Mouse (Mus musculus): Measurements from ENCODE around the gene Agl. TPM values are rescaled to one million over a fixed set of nuclear protein-coding genes. Genes with fewer than 3 reads are reported as not detected.
A peak's percentile ranks its signal among the peaks of the same experiment; 100 is the strongest.

Agl gene
- 9.6 and 10.7 TPM in 2 replicates for polyA plus RNA-seq (2016; fragmentation: Nextera tagmentation; extraction: Ambion mirVana)

DNA sequence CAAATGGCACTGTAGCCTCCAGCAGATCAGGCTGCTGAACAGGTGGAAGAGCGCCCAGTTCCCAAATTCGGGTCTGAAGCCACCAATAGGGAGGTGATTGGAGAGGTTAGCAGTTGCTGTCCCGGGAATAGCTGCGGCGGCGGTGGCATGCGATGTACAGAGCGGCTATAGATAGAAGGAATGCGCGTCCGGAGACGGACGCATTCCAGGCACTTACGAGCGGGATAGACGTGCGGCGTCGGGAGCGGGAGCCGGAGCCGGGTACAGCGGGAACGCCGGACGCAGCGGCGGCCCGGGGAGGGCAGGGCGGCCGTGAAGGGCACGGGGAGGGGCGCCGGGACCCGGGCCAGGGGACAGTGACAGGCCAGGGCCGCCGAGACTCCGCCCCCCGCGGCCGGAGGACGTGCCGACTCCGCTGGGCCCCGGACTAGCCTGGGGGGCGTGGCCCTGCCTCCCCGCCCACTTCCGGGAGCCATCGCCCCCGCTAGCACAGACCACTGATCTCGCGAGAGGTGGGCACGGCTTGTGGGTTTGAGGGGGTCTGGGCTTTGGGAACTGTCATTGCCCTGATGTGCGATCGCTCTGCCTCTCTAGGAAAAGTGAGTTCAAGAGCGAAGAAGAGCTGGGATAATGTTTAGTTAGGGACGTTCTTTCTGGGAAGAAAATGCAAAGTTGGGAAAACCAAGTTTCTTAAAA is at the start of gene Agl:
Gene Agl, minus strand, starts transcription at position 356 of the 696 bp plus-strand sequence.
- Histone ChIP-seq H3K36me3 (no peaks in the 10 kb centered on the region), H3K27ac (peak within 1 kb of the TSS; percentile 92), H3K9me3 (no peaks in the 10 kb centered on the region), H3K27me3 (ENCODE audit: insufficient read depth, poor library complexity, severe bottlenecking) (no peaks in the 10 kb centered on the region), H3K4me1 (replicated peaks) (peaks cover 7% of the 10 kb centered on the region; the same call in 1 of the 2 replicates), H3K4me3 (peak within 1 kb of the TSS; percentile 64)
- under 1% methylated on average over 56 of the region's 57 CpGs for WGBS
- peak; percentile 97 for DNase-seq (ENCODE audit: low spot score)

DNA sequence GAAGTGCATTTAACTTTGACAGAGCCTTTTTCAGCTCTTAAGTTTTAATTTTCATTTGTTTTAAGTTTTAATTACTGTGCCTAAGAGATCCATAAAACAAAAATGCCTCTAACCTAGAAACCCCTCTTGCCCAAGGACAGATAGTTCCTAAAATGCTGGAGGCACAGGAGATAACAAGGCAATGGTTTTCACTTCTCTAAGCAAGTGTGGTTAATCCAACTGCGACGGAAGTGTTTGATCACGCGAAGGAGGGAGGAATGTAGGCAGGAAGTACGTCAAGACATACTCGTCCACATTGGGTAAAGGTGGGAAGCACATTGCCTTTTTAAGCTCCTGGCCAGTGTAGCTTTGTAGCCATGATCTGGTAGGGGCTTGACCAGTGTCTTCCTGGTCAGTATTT is 49.6 kb upstream of the Agl start:
- H3K9me3 ChIP-seq: no peaks in the 10 kb centered on the region
- no peaks in the 10 kb centered on the region for H3K36me3 ChIP-seq
- H3K27ac ChIP-seq: no peak overlapping the region
- 82% methylated on average over 6 of the region's 6 CpGs for WGBS
- H3K4me1 ChIP-seq (replicated peaks): peaks cover 8% of the 10 kb centered on the region; the same call in 1 of the 2 replicates
- no peak for DNase-seq (ENCODE audit: low spot score)
- no peak overlapping the region for H3K4me3 ChIP-seq
- H3K27me3 ChIP-seq (ENCODE audit: insufficient read depth, poor library complexity, severe bottlenecking): no peaks in the 10 kb centered on the region

DNA sequence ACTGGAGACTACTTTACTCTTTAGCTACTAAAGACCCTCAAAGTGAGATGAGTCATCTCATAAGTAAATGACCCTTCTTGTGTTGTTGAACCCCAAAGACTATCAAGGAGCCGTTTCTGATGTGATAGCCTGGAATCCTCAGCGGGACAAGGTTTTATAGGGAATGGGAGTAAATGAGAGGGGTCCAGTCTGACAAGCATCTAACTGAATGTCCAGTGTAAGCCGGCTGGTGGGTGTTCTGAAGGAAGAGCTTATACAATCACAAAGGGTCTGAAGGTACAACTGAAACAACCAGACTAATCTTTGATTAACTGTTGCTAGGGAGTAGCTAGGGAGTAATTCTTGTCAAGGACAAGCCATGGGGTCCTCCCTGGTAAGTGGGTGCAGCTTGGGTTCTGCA is 44.5 kb upstream of the Agl start:
- Histone ChIP-seq H3K4me3 (no peak overlapping the region), H3K4me1 (replicated peaks) (no peaks in the 10 kb centered on the region), H3K27me3 (ENCODE audit: insufficient read depth, poor library complexity, severe bottlenecking) (no peaks in the 10 kb centered on the region), H3K27ac (no peak overlapping the region), H3K36me3 (no peaks in the 10 kb centered on the region), H3K9me3 (no peaks in the 10 kb centered on the region)
- 91% methylated on average over 3 of the region's 3 CpGs for WGBS
- DNase-seq (ENCODE audit: low spot score): no peak

DNA sequence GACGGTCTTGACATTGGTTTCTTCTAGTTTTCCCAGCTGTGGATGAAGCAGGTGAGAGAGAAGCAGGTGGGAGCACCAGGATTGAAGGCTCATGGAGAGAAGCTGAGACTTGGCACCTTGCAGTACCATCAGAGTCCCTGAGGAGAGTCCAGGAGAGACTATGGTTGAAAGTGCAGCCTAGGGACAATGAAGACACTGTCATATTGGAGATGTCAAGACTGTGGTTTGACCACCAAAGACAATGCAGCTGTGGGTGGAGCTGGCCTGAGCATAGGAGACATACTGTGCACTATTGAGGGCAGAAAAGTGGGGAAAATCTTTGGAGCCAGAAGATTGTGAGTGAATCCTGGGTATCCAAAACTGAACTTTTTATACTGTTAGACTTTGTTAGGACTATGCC is 42.4 kb upstream of the Agl start:
- H3K9me3 ChIP-seq: no peaks in the 10 kb centered on the region
- no peaks in the 10 kb centered on the region for H3K27me3 ChIP-seq (ENCODE audit: insufficient read depth, poor library complexity, severe bottlenecking)
- no peaks in the 10 kb centered on the region for H3K36me3 ChIP-seq
- no peak overlapping the region for H3K4me3 ChIP-seq
- no peak overlapping the region for H3K27ac ChIP-seq
- no peaks in the 10 kb centered on the region for H3K4me1 ChIP-seq (replicated peaks)
- DNase-seq (ENCODE audit: low spot score): no peak
- WGBS: 89% methylated on average over 1 of the region's 1 CpGs

DNA sequence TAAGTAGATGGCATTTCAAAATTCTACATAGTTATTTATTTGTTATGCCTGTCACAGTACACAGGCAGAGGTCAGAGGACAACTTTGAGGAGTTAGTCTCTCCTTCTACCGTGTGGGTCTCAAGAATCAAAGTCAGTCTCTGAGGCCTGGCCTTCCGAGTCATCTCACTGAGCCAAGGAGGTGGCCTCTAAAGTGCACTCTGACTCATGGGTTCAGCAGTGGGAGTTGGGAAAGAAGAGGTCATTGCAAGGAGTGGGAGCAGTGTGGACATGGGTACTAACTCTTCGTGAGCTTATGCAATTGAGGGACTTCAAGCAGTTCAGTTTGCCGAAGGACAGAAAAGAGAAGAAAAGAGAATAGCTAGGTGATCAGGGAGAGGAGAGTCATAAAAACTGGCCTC is 41.0 kb upstream of the Agl start:
- no peak overlapping the region for H3K4me3 ChIP-seq
- WGBS: 83% methylated on average over 4 of the region's 4 CpGs
- no peak for DNase-seq (ENCODE audit: low spot score)
- no peaks in the 10 kb centered on the region for H3K36me3 ChIP-seq
- no peaks in the 10 kb centered on the region for H3K27me3 ChIP-seq (ENCODE audit: insufficient read depth, poor library complexity, severe bottlenecking)
- no peak overlapping the region for H3K27ac ChIP-seq
- H3K9me3 ChIP-seq: no peaks in the 10 kb centered on the region
- H3K4me1 ChIP-seq (replicated peaks): no peaks in the 10 kb centered on the region

DNA sequence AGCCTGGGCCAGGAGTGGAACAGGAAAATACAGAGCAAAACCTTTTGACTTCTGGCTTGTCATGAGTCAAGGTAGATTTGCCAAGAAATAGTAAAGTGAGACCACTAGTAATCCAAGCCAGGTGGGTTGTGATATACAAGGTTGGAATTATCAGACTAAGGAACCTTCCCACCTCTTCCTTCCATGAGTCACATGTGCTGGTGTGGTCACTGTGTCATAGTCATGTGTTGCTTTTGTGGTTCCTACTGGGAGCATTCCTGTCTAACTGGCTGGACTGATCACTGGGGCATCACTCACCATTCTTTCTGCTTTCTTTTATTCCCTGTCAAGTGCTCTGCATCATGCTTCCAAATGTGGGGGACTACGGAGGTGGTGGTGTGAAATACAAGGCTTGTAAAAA is 40.1 kb upstream of the Agl start:
- no peak overlapping the region for H3K27ac ChIP-seq
- no peaks in the 10 kb centered on the region for H3K36me3 ChIP-seq
- no peak for DNase-seq (ENCODE audit: low spot score)
- WGBS: 98% methylated on average over 1 of the region's 1 CpGs
- H3K9me3 ChIP-seq: no peaks in the 10 kb centered on the region
- no peaks in the 10 kb centered on the region for H3K4me1 ChIP-seq (replicated peaks)
- no peaks in the 10 kb centered on the region for H3K27me3 ChIP-seq (ENCODE audit: insufficient read depth, poor library complexity, severe bottlenecking)
- H3K4me3 ChIP-seq: no peak overlapping the region

DNA sequence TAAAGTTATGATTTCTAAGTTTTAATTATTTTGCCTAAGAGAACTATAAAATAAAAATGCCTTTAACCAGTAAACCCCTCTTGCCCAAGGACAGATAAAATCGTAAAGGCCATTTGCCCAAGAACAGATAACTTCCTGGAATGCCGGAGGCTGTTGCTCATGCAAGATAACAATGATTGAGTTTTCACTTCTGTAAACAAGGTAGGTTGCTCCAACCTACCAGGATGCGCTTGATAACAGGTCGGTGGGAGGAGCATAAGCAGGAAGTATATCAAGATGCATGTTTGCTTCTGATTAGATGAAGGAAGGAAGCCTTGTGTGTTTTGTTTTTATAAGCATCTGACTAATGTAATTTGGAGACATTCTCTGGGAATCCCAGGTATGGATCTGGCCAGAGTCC is 38.1 kb upstream of the Agl start:
- no peak for DNase-seq (ENCODE audit: low spot score)
- H3K27ac ChIP-seq: no peak overlapping the region
- no peaks in the 10 kb centered on the region for H3K9me3 ChIP-seq
- H3K4me1 ChIP-seq (replicated peaks): no peaks in the 10 kb centered on the region
- no peak overlapping the region for H3K4me3 ChIP-seq
- H3K27me3 ChIP-seq (ENCODE audit: insufficient read depth, poor library complexity, severe bottlenecking): no peaks in the 10 kb centered on the region
- no peaks in the 10 kb centered on the region for H3K36me3 ChIP-seq
- 84% methylated on average over 4 of the region's 4 CpGs for WGBS

DNA sequence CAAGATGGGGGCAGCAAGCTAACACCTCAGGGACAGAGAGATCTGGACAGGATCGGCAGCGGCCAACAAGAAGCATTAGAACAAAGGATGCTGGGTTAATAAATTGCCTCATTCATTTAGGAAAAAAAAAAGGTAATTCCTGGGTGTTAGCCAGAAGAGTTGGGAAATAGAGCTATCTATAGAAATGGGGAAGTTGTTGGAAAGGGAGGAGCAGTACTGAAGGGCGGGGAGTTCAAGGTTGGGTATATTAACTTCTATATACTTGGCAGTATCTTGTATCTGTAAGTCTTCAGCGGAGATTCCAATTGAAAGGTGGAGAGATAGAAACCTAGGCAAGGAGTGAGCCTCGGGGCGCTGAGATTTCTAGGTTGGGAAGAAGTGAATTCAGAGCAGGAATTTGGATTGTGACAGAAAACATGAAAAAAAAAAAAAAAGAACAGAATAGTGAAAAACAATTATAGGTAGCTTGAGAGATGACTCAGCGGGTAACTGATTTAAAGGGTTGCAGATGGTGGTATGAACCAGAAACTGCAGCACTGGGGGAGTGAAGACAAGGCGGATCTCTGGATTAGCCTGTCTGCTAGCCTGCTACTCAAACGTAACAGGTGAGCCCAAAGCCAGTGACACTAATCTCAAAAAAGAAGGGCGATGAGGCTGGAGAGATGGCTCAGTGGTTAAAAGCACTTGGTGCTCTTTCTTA is 37.1 kb upstream of the Agl start:
- H3K36me3 ChIP-seq: no peaks in the 10 kb centered on the region
- no peaks in the 10 kb centered on the region for H3K27me3 ChIP-seq (ENCODE audit: insufficient read depth, poor library complexity, severe bottlenecking)
- H3K27ac ChIP-seq: no peak overlapping the region
- no peaks in the 10 kb centered on the region for H3K9me3 ChIP-seq
- 86% methylated on average over 10 of the region's 10 CpGs for WGBS
- DNase-seq (ENCODE audit: low spot score): no peak
- H3K4me3 ChIP-seq: no peak overlapping the region
- H3K4me1 ChIP-seq (replicated peaks): no peaks in the 10 kb centered on the region

DNA sequence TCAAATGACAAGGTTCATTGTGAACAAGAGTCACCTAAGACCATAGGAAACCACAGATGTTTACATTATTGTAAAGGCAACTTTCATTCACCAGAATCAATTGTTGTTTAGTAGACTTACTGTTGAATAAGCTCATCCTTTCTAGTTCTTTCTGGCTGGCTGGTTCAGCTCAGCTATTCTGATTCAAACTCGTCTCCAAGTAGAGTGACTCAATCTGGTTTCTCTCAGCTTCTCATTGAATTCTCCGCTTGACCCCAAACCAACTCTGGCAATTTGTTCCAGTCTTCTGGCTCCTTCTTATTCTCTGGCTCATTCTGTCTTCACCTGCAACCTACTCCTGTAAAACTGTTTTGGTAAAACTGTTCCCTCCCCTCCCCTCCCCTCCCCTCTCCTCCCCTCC is 33.3 kb upstream of the Agl start:
- no peaks in the 10 kb centered on the region for H3K9me3 ChIP-seq
- no peaks in the 10 kb centered on the region for H3K27me3 ChIP-seq (ENCODE audit: insufficient read depth, poor library complexity, severe bottlenecking)
- WGBS: 86% methylated on average over 2 of the region's 2 CpGs

DNA sequence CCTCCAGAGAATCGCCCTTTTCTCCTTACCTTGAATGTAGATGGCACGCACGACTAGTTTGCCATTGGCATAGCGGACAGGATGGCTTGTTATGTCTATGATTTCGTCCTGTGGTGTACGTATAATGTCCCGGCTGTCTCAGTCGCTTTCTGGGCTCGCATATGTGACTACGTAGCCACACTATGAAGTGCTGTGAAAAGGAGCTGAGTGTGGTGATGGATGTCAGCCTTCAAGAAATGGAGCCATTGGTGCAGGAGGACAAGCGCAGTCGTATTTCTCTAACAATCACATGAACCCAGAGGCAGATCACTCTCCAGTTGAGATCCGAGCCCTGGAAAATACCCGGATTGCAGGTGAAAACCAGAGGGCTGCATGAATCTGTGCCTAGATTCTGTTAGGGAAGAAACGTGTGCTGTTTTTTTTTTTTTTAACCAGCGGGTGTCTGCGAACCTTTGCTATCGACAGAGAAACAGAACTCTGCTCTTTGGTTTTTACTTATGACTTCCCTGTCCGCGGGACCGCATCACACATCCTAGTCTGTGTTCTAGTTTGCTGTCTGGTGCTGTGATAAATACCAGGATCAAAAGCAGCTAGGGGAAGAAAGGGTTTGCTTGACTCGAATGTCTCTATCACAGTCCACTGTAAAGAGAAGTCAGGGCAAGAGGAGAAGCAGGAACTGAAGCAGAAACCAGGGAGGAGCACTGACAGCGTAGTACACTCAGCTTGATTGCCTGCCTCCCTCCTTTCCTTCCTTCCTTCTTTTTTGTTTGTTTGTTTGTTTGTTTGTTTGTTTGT is 28.9 kb upstream of the Agl start:
- DNase-seq (ENCODE audit: low spot score): no peak
- Histone ChIP-seq H3K27me3 (ENCODE audit: insufficient read depth, poor library complexity, severe bottlenecking) (no peaks in the 10 kb centered on the region), H3K4me1 (replicated peaks) (peaks cover 4% of the 10 kb centered on the region; the same call in 1 of the 2 replicates), H3K36me3 (no peaks in the 10 kb centered on the region), H3K4me3 (no peak overlapping the region), H3K9me3 (no peaks in the 10 kb centered on the region), H3K27ac (no peak overlapping the region)
- WGBS: 82% methylated on average over 23 of the region's 23 CpGs

More for the DNA sequence above, 33.3 kb upstream of the Agl start:
- Histone ChIP-seq H3K4me3 (no peak overlapping the region), H3K4me1 (replicated peaks) (no peaks in the 10 kb centered on the region), H3K27ac (no peak overlapping the region), H3K36me3 (no peaks in the 10 kb centered on the region)
- no peak for DNase-seq (ENCODE audit: low spot score)

DNA sequence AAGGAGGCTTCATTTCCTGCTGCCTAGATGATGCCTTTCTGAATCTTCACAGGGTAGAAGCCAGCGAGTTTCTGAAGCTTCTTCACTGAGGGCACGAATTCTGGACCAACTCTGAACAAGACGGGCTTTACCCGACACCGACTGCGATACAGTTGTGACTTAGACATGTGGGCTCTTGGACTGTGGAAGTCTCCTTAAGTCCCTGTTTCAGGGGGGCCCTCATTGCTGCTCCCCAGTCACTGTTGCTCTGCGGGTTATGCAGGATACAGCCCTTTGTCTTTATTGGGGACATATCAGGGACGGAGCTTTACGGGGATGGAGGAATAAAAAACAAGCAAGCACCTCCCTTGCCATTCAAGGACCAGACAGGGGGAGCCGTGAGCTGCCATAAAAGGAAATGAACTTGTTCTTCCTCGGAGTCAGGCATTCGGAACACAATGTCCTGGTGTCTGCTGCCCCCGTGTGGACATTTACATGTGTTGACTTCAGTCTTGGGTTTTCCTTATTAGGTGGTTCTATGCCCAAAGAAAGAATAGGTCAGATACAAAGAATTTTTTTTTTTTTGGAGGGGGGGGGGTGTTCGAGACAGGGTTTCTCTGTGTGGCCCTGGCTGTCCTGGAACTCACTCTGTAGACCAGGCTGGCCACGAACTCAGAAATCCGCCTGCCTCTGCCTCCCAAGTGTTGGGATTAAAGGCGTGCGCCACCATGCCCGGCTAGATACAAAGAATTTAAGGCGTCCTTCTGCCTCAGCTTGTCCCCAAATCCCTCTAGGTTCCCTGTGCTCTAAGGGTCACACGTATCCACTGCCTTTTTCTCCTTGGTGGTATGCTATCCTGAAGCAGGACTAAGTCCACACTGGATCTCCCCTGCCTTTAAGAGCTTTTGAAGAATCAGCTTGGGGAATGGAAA is 28.1 kb upstream of the Agl start:
- Histone ChIP-seq H3K4me1 (replicated peaks) (peaks cover 4% of the 10 kb centered on the region; the same call in 1 of the 2 replicates), H3K27me3 (ENCODE audit: insufficient read depth, poor library complexity, severe bottlenecking) (no peaks in the 10 kb centered on the region), H3K36me3 (no peaks in the 10 kb centered on the region), H3K4me3 (peak overlapping the region; percentile 49), H3K9me3 (no peaks in the 10 kb centered on the region), H3K27ac (peak overlapping the region; percentile 85)
- WGBS: 26% methylated on average over 21 of the region's 21 CpGs
- peak; percentile 90 for DNase-seq (ENCODE audit: low spot score)

DNA sequence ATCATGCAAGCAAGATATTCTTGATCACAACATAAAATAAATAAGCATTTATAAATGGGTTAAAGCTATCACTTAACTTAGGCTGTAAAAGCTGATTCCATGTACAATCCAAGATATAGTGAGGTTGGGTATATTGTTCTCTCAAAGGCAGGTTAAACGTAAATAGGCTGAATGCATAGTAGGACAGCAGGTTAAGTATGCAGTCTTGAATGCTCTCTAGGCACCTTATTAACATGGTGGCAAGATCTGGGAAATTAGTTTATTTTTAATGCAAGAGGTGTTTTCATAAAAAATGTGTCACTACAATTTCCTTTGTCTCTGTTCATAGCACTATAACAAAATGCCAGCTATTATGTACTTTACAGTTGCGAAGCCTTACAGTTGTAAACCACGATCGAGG is 27.4 kb upstream of the Agl start:
- H3K27me3 ChIP-seq (ENCODE audit: insufficient read depth, poor library complexity, severe bottlenecking): no peaks in the 10 kb centered on the region
- H3K4me1 ChIP-seq (replicated peaks): peaks cover 4% of the 10 kb centered on the region; the same call in 1 of the 2 replicates
- WGBS: 82% methylated on average over 4 of the region's 4 CpGs
- H3K9me3 ChIP-seq: no peaks in the 10 kb centered on the region
- H3K27ac ChIP-seq: peak overlapping the region; percentile 85; the same call in 1 of the 2 replicates
- no peaks in the 10 kb centered on the region for H3K36me3 ChIP-seq
- H3K4me3 ChIP-seq: no peak overlapping the region
- DNase-seq (ENCODE audit: low spot score): no peak
